Mouse (Mus musculus) CH12.LX (cell line): ENCODE results near the gene Ptpn14. TPM values are rescaled to one million over a fixed set of nuclear protein-coding genes. Genes with fewer than 3 reads are reported as not detected.

Source experiments
- DNase-seq: peaks from one replicate; pipeline ENCODE4 v3.0.0-alpha.2; 2013; ENCODE audit errors: extremely low read depth
- H3K27ac ChIP-seq: 2 replicates; pipeline ENCODE4 v1.5.1; 2012; ENCODE audit warnings: low read depth, mild to moderate bottlenecking, control low read depth, moderate library complexity; ENCODE audit not compliant: insufficient read depth
- H3K27me3 ChIP-seq: replicated peaks from 2 replicates; pipeline ENCODE3; 2012; ENCODE audit warnings: inconsistent platforms
- H3K36me3 ChIP-seq, 2 experiments: replicated peaks in 1 of 2; 2 replicates each; pipeline versions ENCODE3 to v1.6.1; 2012; ENCODE audit warnings: inconsistent platforms in 1 of 2, low read length in 1 of 2, mild to moderate bottlenecking in 1 of 2, mixed read lengths in 1 of 2, moderate library complexity in 1 of 2; ENCODE audit not compliant: control insufficient read depth in 1 of 2, insufficient read depth in 1 of 2
- H3K4me1 ChIP-seq, 2 experiments: 2 replicates each; pipeline ENCODE4 v1.6.1; 2012; ENCODE audit warnings: inconsistent platforms in 1 of 2, moderate library complexity in 1 of 2; ENCODE audit not compliant: insufficient read depth in 2 of 2, control insufficient read depth in 1 of 2
- H3K4me2 ChIP-seq: 2 replicates; pipeline ENCODE4 v1.6.1; 2012; ENCODE audit warnings: low read depth, mild to moderate bottlenecking, control low read depth; ENCODE audit not compliant: poor library complexity, insufficient read depth, severe bottlenecking
- H3K4me3 ChIP-seq, 3 experiments: fragments of 150-350 bp in 1 of 3; sonication (generic) in 1 of 3; replicated peaks in 1 of 3; 2 replicates each; pipeline versions ENCODE3 to v1.5.1; 2011 to 2012; ENCODE audit warnings: low read depth in 2 of 3, low read length in 2 of 3, mild to moderate bottlenecking in 2 of 3, moderate library complexity in 2 of 3, control low read depth in 1 of 3, improper control_type of control experiment in 1 of 3, inconsistent platforms in 1 of 3, mixed read lengths in 1 of 3; ENCODE audit not compliant: poor library complexity in 1 of 3
- H3K79me2 ChIP-seq: replicated peaks from 2 replicates; pipeline ENCODE4 v1.6.1; 2012; ENCODE audit warnings: mild to moderate bottlenecking, moderate library complexity; ENCODE audit not compliant: control insufficient read depth, poor library complexity, insufficient read depth, severe bottlenecking; ENCODE audit errors: extremely low read depth
- H3K9ac ChIP-seq: 2 replicates; pipeline ENCODE4 v1.6.1; 2012; ENCODE audit warnings: low read depth, mild to moderate bottlenecking, control low read depth, moderate library complexity; ENCODE audit not compliant: insufficient read depth
- H3K9me3 ChIP-seq: replicated peaks from 2 replicates; pipeline ENCODE3; 2012; ENCODE audit warnings: low read length, inconsistent platforms, mixed read lengths
- BHLHE40 ChIP-seq: IDR thresholded peaks from 2 replicates; pipeline ENCODE4 v1.6.1; 2011; ENCODE audit warnings: mild to moderate bottlenecking, low read depth, low read length, improper control_type of control experiment
- CHD1 ChIP-seq: IDR thresholded peaks from 2 replicates; pipeline ENCODE4 v1.6.1; 2012; ENCODE audit warnings: low read depth, low read length, improper control_type of control experiment, inconsistent platforms
- EP300 ChIP-seq: IDR thresholded peaks from 2 replicates; pipeline ENCODE4 v1.6.1; 2011; ENCODE audit warnings: low read length, improper control_type of control experiment
- ETS1 ChIP-seq: conservative IDR thresholded peaks from 2 replicates; pipeline ENCODE4 v1.6.1; 2012; ENCODE audit warnings: low read depth, mild to moderate bottlenecking, inconsistent platforms, low read length, improper control_type of control experiment, moderate library complexity
- JUN ChIP-seq: IDR thresholded peaks from 2 replicates; pipeline ENCODE4 v1.6.1; 2011; ENCODE audit warnings: low read depth, mild to moderate bottlenecking, low read length, improper control_type of control experiment, moderate library complexity; ENCODE audit not compliant: insufficient read depth
- MEF2A ChIP-seq: IDR thresholded peaks from 2 replicates; pipeline ENCODE4 v1.6.1; 2014; ENCODE audit warnings: low read depth, mild to moderate bottlenecking, inconsistent platforms, low read length, improper control_type of control experiment, borderline replicate concordance
- MXI1 ChIP-seq: IDR thresholded peaks from 2 replicates; pipeline ENCODE4 v1.6.1; 2011; ENCODE audit warnings: mild to moderate bottlenecking, low read depth, low read length, improper control_type of control experiment
- MYC ChIP-seq: IDR thresholded peaks from 2 replicates; pipeline ENCODE4 v1.6.1; 2011; ENCODE audit warnings: low read depth, mild to moderate bottlenecking, improper control_type of control experiment, low read length
- PAX5 ChIP-seq: IDR thresholded peaks from 2 replicates; pipeline ENCODE4 v1.6.1; 2012; ENCODE audit warnings: low read length, inconsistent platforms, mixed read lengths
- POLR2A ChIP-seq: IDR thresholded peaks from 2 replicates; pipeline ENCODE4 v1.6.1; 2011; ENCODE audit warnings: low read depth, mild to moderate bottlenecking, improper control_type of control experiment, low read length
- POLR2AphosphoS2 ChIP-seq: IDR thresholded peaks from 2 replicates; pipeline ENCODE4 v1.6.1; 2011; ENCODE audit warnings: low read depth, low read length, improper control_type of control experiment
- RAD21 ChIP-seq: IDR thresholded peaks from 2 replicates; pipeline ENCODE4 v1.6.1; 2011; ENCODE audit warnings: low read depth, mild to moderate bottlenecking, low read length, improper control_type of control experiment, moderate library complexity
- RCOR1 ChIP-seq: conservative IDR thresholded peaks from 2 replicates; pipeline ENCODE4 v1.6.1; 2012; ENCODE audit warnings: low read depth, mild to moderate bottlenecking, inconsistent platforms, low read length, improper control_type of control experiment
- SMC3 ChIP-seq: IDR thresholded peaks from 2 replicates; pipeline ENCODE4 v1.6.1; 2011; ENCODE audit warnings: low read depth, low read length, improper control_type of control experiment
- TBP ChIP-seq: conservative IDR thresholded peaks from 2 replicates; pipeline ENCODE4 v1.6.1; 2011; ENCODE audit warnings: low read depth, low read length, improper control_type of control experiment
- USF1 ChIP-seq: IDR thresholded peaks from 2 replicates; pipeline ENCODE4 v1.6.1; 2014; ENCODE audit warnings: low read depth, mild to moderate bottlenecking, inconsistent platforms, low read length, improper control_type of control experiment
- USF2 ChIP-seq: conservative IDR thresholded peaks from 2 replicates; pipeline ENCODE4 v1.6.1; 2011; ENCODE audit warnings: low read depth, low read length, improper control_type of control experiment
- ZMIZ1 ChIP-seq: IDR thresholded peaks from 2 replicates; pipeline ENCODE4 v1.6.1; 2012; ENCODE audit warnings: low read depth, mild to moderate bottlenecking, inconsistent platforms, low read length, improper control_type of control experiment
- ZNF384 ChIP-seq: IDR thresholded peaks from 2 replicates; pipeline ENCODE4 v1.6.1; 2012; ENCODE audit warnings: low read depth, low read length, improper control_type of control experiment, inconsistent platforms
- dilution Hi-C: fragments of 300-500 bp; cut with MboI; formaldehyde crosslinking; loops from 2 replicates; pipeline ENCODE4 v1.14.3; 2020; ENCODE audit warnings: low sequenced_read_pairs; ENCODE audit not compliant: extremely low pct_unique_long_range_greater_than_20kb, extremely low pct_ligation_motif_present
- in situ Hi-C: fragments of 300-500 bp; cut with MboI; formaldehyde crosslinking; loops from 3 replicates; pipeline ENCODE4 v1.14.3; 2019; ENCODE audit warnings: low sequenced_read_pairs, low pct_ligation_motif_present, low pct_unique_long_range_greater_than_20kb, mixed read lengths
- polyA plus RNA-seq: library from polyadenylated mRNA; unstranded; fragments of >175 nt; gene quantifications from 2 replicates; pipeline ENCODE4 v1.2.1, GENCODE M21; 2012; ENCODE audit warnings: low read depth; ENCODE audit not compliant: insufficient read length
- total RNA-seq, 2 experiments: library from RNA; depleted of rRNA; stranded (reverse); fragments of 300-350 nt in 1 of 2; fragments of >200 nt in 1 of 2; gene quantifications; 2 replicates each; pipeline ENCODE4 v1.2.3; 2012 to 2014

Gene Ptpn14
- total and polyA plus RNA-seq, 3 experiments: under 0.01 to 0.10 TPM; not detected in 1

- no peaks in the 10 kb centered on the region for H3K79me2 ChIP-seq
- no peak overlapping the region for H3K4me2 ChIP-seq
- no peak overlapping the region for H3K9ac ChIP-seq
- H3K4me1 ChIP-seq: peaks cover 7 to 27% of the 10 kb centered on the region in 2 experiments; a peak in 3 of 4 replicates
- no peak for DNase-seq
- dilution Hi-C loops: no loop called here
- in situ Hi-C loops: no loop called here
- H3K36me3 ChIP-seq: no peaks in the 10 kb centered on the region
- no peak overlapping the region for H3K27ac ChIP-seq
- H3K9me3 ChIP-seq: peaks cover 3% of the 10 kb centered on the region
- no peaks in the 10 kb centered on the region for H3K27me3 ChIP-seq
- TF ChIP-seq MXI1: no peak
- no peak for TF ChIP-seq BHLHE40
- no peak for TF ChIP-seq SMC3
- no peak for TF ChIP-seq USF2
- TF ChIP-seq TBP: no peak
- no peak for TF ChIP-seq MYC
- no peak for TF ChIP-seq PAX5
- TF ChIP-seq RAD21: no peak
- TF ChIP-seq ZMIZ1: no peak
- TF ChIP-seq MEF2A: no peak
- TF ChIP-seq USF1: no peak
- no peak for TF ChIP-seq ZNF384
- no peak for TF ChIP-seq EP300
- no peak for TF ChIP-seq RCOR1
- no peak for TF ChIP-seq JUN
- H3K4me3 ChIP-seq: no peak overlapping the region
These were observed 15.1 kb downstream of the Ptpn14 start for GRCm38 (mm10) chr1:189743136-189743535.

- in situ Hi-C loops (no loop called here), dilution Hi-C loops (no loop called here)
- no peak for TF ChIP-seq POLR2AphosphoS2
- TF ChIP-seq CHD1: no peak
- no peak for TF ChIP-seq POLR2A
- no peak for TF ChIP-seq PAX5
- no peak for TF ChIP-seq ZMIZ1
- no peak for TF ChIP-seq MXI1
- TF ChIP-seq USF2: no peak
- no peak for TF ChIP-seq ETS1
These were observed 17.0 kb downstream of the Ptpn14 start for GRCm38 (mm10) chr1:189744914-189745710.

More at GRCm38 (mm10) chr1:189744914-189745710, 17.0 kb downstream of the Ptpn14 start:
- no peak overlapping the region for H3K4me2 ChIP-seq
- no peaks in the 10 kb centered on the region for H3K27me3 ChIP-seq
- H3K36me3 ChIP-seq: no peaks in the 10 kb centered on the region
- no peak overlapping the region for H3K27ac ChIP-seq
- H3K4me1 ChIP-seq: peaks cover 3 to 16% of the 10 kb centered on the region in 2 experiments; a peak in 2 of 4 replicates
- H3K79me2 ChIP-seq: no peaks in the 10 kb centered on the region
- H3K4me3 ChIP-seq: no peak overlapping the region
- DNase-seq: no peak
- H3K9ac ChIP-seq: no peak overlapping the region
- H3K9me3 ChIP-seq: peaks cover 3% of the 10 kb centered on the region
